18 mouse cellular contexts compared by ENCODE assay signal in the genomic region with DNA sequence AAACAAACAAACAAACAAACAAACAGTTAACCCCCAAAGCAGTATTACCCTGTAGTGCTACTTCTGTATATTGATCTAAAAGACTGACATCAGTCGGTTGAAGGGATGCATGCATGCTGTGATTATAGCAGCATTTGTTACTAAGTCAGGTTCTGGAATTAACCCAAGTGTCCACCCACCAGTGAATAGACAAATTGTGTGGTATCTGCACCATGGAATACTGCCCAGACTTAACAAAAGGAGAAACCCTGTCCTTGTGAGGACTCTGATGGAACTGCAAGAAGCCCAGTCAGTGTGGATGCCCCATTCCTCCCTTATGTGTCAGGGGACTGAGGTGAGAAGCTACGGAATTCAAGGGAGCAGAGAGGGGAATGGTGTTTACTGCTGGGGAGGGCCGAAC.
A peak's percentile ranks its signal among the peaks of the same experiment; 100 is the strongest.
DNase-seq lines count a peak whose midpoint lies in the region; ATAC-seq lines count a peak whose summit lies in the region.
"Had no signal": no experiment of that assay in that cellular context is flagged by ENCODE, and none has a peak within 500 bp of the region (broad histone marks: within the 10 kb centered on the region; RNA-seq: fewer than 3 reads in every experiment).

No protein-coding gene starts in this region.

- peak; percentile 50 for DNase-seq in forebrain, embryonic 14.5 days (ENCODE audit: low spot score)
- DNase-seq in forebrain, embryonic 11.5 days (ENCODE audit: low spot score) = no peak
- peak; percentile 20 to 55 for DNase-seq in layer of hippocampus, adult 18-20 months (ENCODE audit: low spot score in 2 of 2)
- DNase-seq in layer of hippocampus, postnatal 25 days (ENCODE audit: extremely low spot score in 1 of 2, low spot score in 1 of 2) = no peak
- peak; percentile 38 for DNase-seq in 3T3-L1 (ENCODE audit: low read depth, low spot score)
- peak; percentile 14 for DNase-seq in layer of hippocampus, adult 9-11 months
- no peak for DNase-seq in cerebellum, adult 9-10 months
- DNase-seq: B cell, adult 2 months; cerebellum, postnatal 25 days; gastrocnemius, postnatal 10 days; liver; lung, adult 18-20 months; right cerebral cortex, adult 18-20 months; thymus, postnatal 14 days had no signal

- no peaks in the 10 kb centered on the region for H3K36me3 ChIP-seq in forebrain, embryonic 14.5 days (ENCODE audit: control insufficient read depth, insufficient read depth, low read length)
- no peaks in the 10 kb centered on the region for H3K36me3 ChIP-seq in forebrain, embryonic 11.5 days (ENCODE audit: control insufficient read depth, insufficient read depth, low read length)
- H3K36me3 ChIP-seq: hindbrain, embryonic 12.5 days; midbrain, embryonic 13.5 days had no signal

- H3K4me2 ChIP-seq in forebrain, embryonic 14.5 days (ENCODE audit: low read length) = no peak overlapping the region
- H3K4me2 ChIP-seq in forebrain, embryonic 11.5 days (ENCODE audit: low read depth, low read length, severe bottlenecking) = no peak overlapping the region
- H3K4me2 ChIP-seq: hindbrain, embryonic 12.5 days; midbrain, embryonic 13.5 days had no signal

- H3K27ac ChIP-seq in forebrain, embryonic 14.5 days (ENCODE audit: low read depth, low read length) = no peak overlapping the region
- H3K27ac ChIP-seq in forebrain, embryonic 11.5 days (ENCODE audit: low read depth, low read length) = no peak overlapping the region
- H3K27ac ChIP-seq: hindbrain, embryonic 12.5 days; midbrain, embryonic 13.5 days had no signal

- no peaks in the 10 kb centered on the region for H3K9me3 ChIP-seq in forebrain, embryonic 14.5 days (replicated peaks; ENCODE audit: control insufficient read depth, low read length)
- H3K9me3 ChIP-seq in forebrain, embryonic 11.5 days (ENCODE audit: control insufficient read depth, low read length) = no peaks in the 10 kb centered on the region
- H3K9me3 ChIP-seq: hindbrain, embryonic 12.5 days; midbrain, embryonic 13.5 days had no signal

- H3K4me3 ChIP-seq in forebrain, embryonic 14.5 days (ENCODE audit: low read depth, low read length) = no peak overlapping the region
- H3K4me3 ChIP-seq in forebrain, embryonic 11.5 days (ENCODE audit: low read depth, low read length) = no peak overlapping the region
- H3K4me3 ChIP-seq: hindbrain, embryonic 12.5 days; midbrain, embryonic 13.5 days had no signal

- no peak for ATAC-seq in forebrain, embryonic 14.5 days
- ATAC-seq in forebrain, embryonic 11.5 days (replicated peaks; ENCODE audit: low FRiP score) = no peak
- ATAC-seq: intestine, embryonic 16.5 days; midbrain, embryonic 13.5 days; Patski had no signal

- no peak overlapping the region for H3K9ac ChIP-seq in forebrain, embryonic 14.5 days (ENCODE audit: low read length)
- H3K9ac ChIP-seq in forebrain, embryonic 11.5 days (ENCODE audit: low read length) = no peak overlapping the region
- H3K9ac ChIP-seq: hindbrain, embryonic 12.5 days; midbrain, embryonic 13.5 days had no signal

- no peaks in the 10 kb centered on the region for H3K4me1 ChIP-seq in forebrain, embryonic 14.5 days (ENCODE audit: control insufficient read depth, insufficient read depth, low read length)
- no peaks in the 10 kb centered on the region for H3K4me1 ChIP-seq in forebrain, embryonic 11.5 days (replicated peaks; ENCODE audit: control insufficient read depth, insufficient read depth, low read length)
- H3K4me1 ChIP-seq: hindbrain, embryonic 12.5 days; midbrain, embryonic 13.5 days had no signal

- 64% methylated on average over 3 of the region's 3 CpGs for WGBS in forebrain, embryonic 14.5 days
- WGBS in forebrain, embryonic 11.5 days = 80% methylated on average over 3 of the region's 3 CpGs

- no peaks in the 10 kb centered on the region for H3K27me3 ChIP-seq in forebrain, embryonic 14.5 days (replicated peaks; ENCODE audit: control insufficient read depth, insufficient read depth, low read length)
- no peaks in the 10 kb centered on the region for H3K27me3 ChIP-seq in forebrain, embryonic 11.5 days (ENCODE audit: control insufficient read depth, insufficient read depth, low read length)
- H3K27me3 ChIP-seq: hindbrain, embryonic 12.5 days; midbrain, embryonic 13.5 days; Patski had no signal

Comparison
In these comparisons a context has a peak if more than half of its experiments do, and no peak if none do; other contexts are left out.
1. DNase-seq: peak in forebrain, embryonic 14.5 days (single experiment), layer of hippocampus, adult 18-20 months (2 of 2), 3T3-L1 (single experiment) and layer of hippocampus, adult 9-11 months (single experiment); none in forebrain, embryonic 11.5 days (single experiment), layer of hippocampus, postnatal 25 days (0 of 2) and cerebellum, adult 9-10 months (single experiment).